Mouse (Mus musculus) stomach, postnatal 0 days (tissue): Measurements from ENCODE around the gene Sirt2.

Source experiments
- CTCF ChIP-seq: IDR thresholded peaks from 2 replicates; pipeline ENCODE4 v1.5.1; 2016; ENCODE audit warnings: antibody characterized with exemption, low read depth, mild to moderate bottlenecking, moderate library complexity
- EP300 ChIP-seq: optimal IDR thresholded peaks from 2 replicates; pipeline ENCODE3; 2016; ENCODE audit warnings: antibody characterized with exemption

DNA sequence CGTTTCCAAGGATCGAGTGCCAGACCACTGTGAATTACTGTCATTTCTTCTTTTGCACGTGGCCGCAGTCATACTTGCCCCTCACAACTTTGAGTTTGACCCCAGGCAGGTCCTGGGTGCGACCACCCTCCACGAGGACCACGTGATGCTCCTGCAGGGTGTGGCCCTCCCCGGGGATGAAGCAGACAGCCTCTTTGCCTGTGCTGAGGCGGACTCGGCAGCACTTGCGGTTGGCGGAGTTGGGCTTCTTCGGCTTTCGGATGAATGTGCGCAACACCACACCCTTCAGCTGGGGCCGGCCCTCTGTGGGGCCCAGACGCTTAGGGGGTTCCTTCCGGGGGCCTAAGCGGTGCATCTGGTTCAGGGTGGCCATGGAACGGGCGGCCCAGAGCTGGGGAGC, 26.7 kb upstream of the Sirt2 start:
- TF ChIP-seq CTCF (no peak), EP300 (no peak)
